Mouse (Mus musculus) hindbrain, embryonic 11.5 days (tissue): ENCODE results near the gene Gm15262. TPM values are rescaled to one million over a fixed set of nuclear protein-coding genes. Genes with fewer than 3 reads are reported as not detected.

Experiments used
- ATAC-seq: fragments of 200-750 bp; cut with Nextera tagmentation; 2 replicates; pipeline ENCODE4 v1.8.0; 2017; ENCODE audit warnings: mild to moderate bottlenecking, moderate TSS enrichment, moderate library complexity; ENCODE audit not compliant: low FRiP score
- DNase-seq: peaks from one replicate; pipeline ENCODE4 v3.0.0-alpha.2; 2015; ENCODE audit warnings: low spot score
- H3K27ac ChIP-seq: fragments of 300-500 bp; sonication (generic); 2 replicates; pipeline ENCODE4 v1.5.1; 2014; ENCODE audit warnings: mild to moderate bottlenecking, low read depth, low read length
- H3K27me3 ChIP-seq: fragments of 300-500 bp; sonication (generic); 2 replicates; pipeline ENCODE4 v1.6.1; 2014; ENCODE audit warnings: mild to moderate bottlenecking, low read length, moderate library complexity, mixed read lengths; ENCODE audit not compliant: control insufficient read depth, insufficient read depth
- H3K36me3 ChIP-seq: fragments of 300-500 bp; sonication (generic); 2 replicates; pipeline ENCODE4 v1.6.1; 2014; ENCODE audit warnings: mild to moderate bottlenecking, low read length, moderate library complexity, mixed read lengths; ENCODE audit not compliant: control insufficient read depth, insufficient read depth
- H3K4me1 ChIP-seq: fragments of 300-500 bp; sonication (generic); replicated peaks from 2 replicates; pipeline ENCODE4 v1.6.1; 2014; ENCODE audit warnings: low read length, mixed read lengths; ENCODE audit not compliant: control insufficient read depth, insufficient read depth
- H3K4me2 ChIP-seq: fragments of 300-500 bp; sonication (generic); replicated peaks from 2 replicates; pipeline ENCODE4 v1.6.1; 2014; ENCODE audit warnings: mild to moderate bottlenecking, low read depth, low read length
- H3K4me3 ChIP-seq: fragments of 300-500 bp; sonication (generic); 2 replicates; pipeline ENCODE4 v1.5.1; 2014; ENCODE audit warnings: low read depth, low read length
- H3K9ac ChIP-seq: fragments of 300-500 bp; sonication (generic); 2 replicates; pipeline ENCODE4 v1.6.1; 2014; ENCODE audit warnings: low read depth, low read length
- H3K9me3 ChIP-seq: fragments of 300-500 bp; sonication (generic); 2 replicates; pipeline ENCODE4 v1.6.1; 2016; ENCODE audit warnings: low read length; ENCODE audit not compliant: control insufficient read depth
- WGBS: fragments of 180-500 bp; shearing (Covaris S2); extraction: QIAGEN DNeasy Blood & Tissue Kit; methylation state at CpG from one replicate; pipeline ENCODE4 v1.1.7; 2014; 5-methylcytosine and 5-hydroxymethylcytosine counted together
- polyA plus RNA-seq: library from polyadenylated mRNA; unstranded; fragments of >200 nt; fragmentation: Nextera tagmentation; extraction: Ambion mirVana; gene quantifications from 2 replicates; pipeline ENCODE4 v1.2.1, GENCODE M21; 2014

Gene Gm15262
- polyA plus RNA-seq, 1 experiment from 2014 or later = not detected

- Histone ChIP-seq H3K27ac (no peak overlapping the region), H3K4me1 (no peaks in the 10 kb centered on the region), H3K27me3 (no peaks in the 10 kb centered on the region; the same call in 1 of the 2 replicates), H3K36me3 (no peaks in the 10 kb centered on the region), H3K4me2 (no peak overlapping the region), H3K9me3 (no peaks in the 10 kb centered on the region), H3K4me3 (no peak overlapping the region), H3K9ac (no peak overlapping the region)
- ATAC-seq (no peak), DNase-seq (no peak)
- WGBS = 91% methylated on average over 1 of the region's 1 CpGs
Measured at GRCm38 (mm10) chrX:161411151-161411550, 123.9 kb downstream of the Gm15262 start.

Other genes starting within 250 kb of the Gm15262 start
- gene Scml2, start 170.3 kb upstream of the Gm15262 start, polyA plus RNA-seq = 4.1 and 4.3 TPM in 2 replicates